Mouse (Mus musculus): Measurements from ENCODE around the gene Olfr462.

Olfr462 gene

DNA sequence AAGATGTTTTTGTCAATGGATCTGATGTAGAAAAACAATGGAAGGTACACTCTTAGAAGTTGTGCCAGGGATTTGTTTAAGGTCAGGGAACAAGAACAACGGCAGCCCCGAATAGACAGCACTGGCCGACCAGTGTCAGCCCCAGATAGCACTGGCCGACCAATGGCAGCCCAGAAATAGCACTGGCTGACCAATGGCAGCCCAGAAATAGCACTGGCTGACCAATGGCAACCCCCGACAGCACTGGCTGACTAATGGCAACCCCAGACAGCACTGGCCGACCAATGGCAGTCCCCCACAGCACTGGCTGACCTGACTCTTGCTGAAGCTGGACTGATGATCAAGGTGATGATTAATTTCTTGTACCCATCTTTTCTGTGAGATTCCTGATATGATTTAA lies 44.2 kb downstream of the Olfr462 start:
- DNase-seq (ENCODE audit: low spot score) = no peak

- no peak for DNase-seq (ENCODE audit: low spot score)
Measured at GRCm38 (mm10) chr11:87846968-87847600, 45.0 kb downstream of the Olfr462 start.

DNA sequence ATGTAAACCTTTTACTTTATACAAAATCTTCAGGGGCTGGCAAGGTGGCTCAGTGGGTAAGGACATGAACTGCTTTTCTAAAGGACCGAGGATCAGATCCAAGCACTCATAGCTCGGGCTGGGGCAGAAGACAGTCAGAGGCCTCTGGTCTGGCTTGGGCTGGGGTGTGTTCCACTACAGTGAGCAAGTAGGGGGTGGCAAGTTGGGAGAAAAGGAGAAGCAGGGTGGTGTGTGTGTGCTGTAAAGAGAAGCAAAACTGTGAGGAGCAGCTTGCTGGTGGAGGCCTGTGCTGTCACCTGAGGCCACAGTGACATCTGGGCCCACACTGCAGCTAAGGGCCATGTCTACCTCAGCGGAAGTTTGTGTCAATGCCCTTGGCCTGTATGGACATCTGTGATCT lies 50.6 kb downstream of the Olfr462 start:
- no peak for DNase-seq (ENCODE audit: low spot score)

GRCm38 (mm10) chr11:87840676-87841075 lies 51.4 kb downstream of the Olfr462 start:
- peak; percentile 64 for DNase-seq (ENCODE audit: low spot score)

Data from lung, postnatal 25 days (tissue).